In the genomic region with DNA sequence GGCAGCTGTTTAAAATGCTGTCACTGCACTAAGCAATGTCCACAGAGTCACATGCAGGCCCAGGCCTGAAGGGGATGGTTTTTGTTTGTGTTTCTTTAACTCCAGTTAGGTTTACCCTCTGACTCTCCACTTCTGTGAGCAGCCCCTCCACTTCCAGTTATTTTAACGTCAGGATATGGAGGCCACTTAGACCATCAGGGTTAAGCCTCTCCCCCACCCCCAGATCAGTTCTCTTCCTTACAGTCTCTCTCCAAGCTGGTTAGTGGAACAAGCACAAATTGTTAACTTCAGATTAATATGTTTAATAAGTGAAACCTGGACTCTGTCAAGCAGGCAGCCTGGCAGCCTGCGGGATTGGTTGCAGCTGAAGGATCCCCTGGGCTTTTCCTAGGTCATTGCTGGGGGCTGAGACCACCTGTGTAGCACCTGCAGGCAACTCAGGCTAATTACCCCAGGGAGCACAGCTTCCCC, we compare ENCODE assay signal across 15 mouse cellular contexts.
DNase-seq lines count a peak whose midpoint lies in the region; ATAC-seq and TF ChIP-seq lines count a peak whose summit lies in the region.
"Had no signal": no experiment of that assay in that cellular context is flagged by ENCODE, and none has a peak within 500 bp of the region (broad histone marks: within the 10 kb centered on the region; RNA-seq: fewer than 3 reads in every experiment).

No protein-coding gene starts in this region.

- 28% methylated on average over 2 of the region's 2 CpGs for WGBS in heart, embryonic 10.5 days
- 9% methylated on average over 2 of the region's 2 CpGs for WGBS in embryonic facial prominence, embryonic 12.5 days
- WGBS in limb, embryonic 13.5 days: 2% methylated on average over 2 of the region's 2 CpGs
- WGBS in thymus, adult 2 months: 90% methylated on average over 2 of the region's 2 CpGs

- no peak overlapping the region for H3K9ac ChIP-seq in embryonic facial prominence, embryonic 12.5 days
- H3K9ac ChIP-seq in limb, embryonic 13.5 days: no peak overlapping the region
- H3K9ac ChIP-seq: liver, postnatal 0 days had no signal

- H3K4me1 ChIP-seq in heart, embryonic 10.5 days: peaks cover 9% of the 10 kb centered on the region
- H3K4me1 ChIP-seq in embryonic facial prominence, embryonic 12.5 days: peaks cover 25% of the 10 kb centered on the region
- peaks cover 29% of the 10 kb centered on the region for H3K4me1 ChIP-seq in limb, embryonic 13.5 days
- H3K4me1 ChIP-seq in thymus, adult 2 months (replicated peaks; ENCODE audit: control insufficient read depth, insufficient read depth, low read length): no peaks in the 10 kb centered on the region

- no peak overlapping the region for H3K4me2 ChIP-seq in embryonic facial prominence, embryonic 12.5 days (replicated peaks)
- no peak overlapping the region for H3K4me2 ChIP-seq in limb, embryonic 13.5 days (replicated peaks)

- no peak for TF ChIP-seq CTCF in thymus, adult 2 months (IDR thresholded peaks at IDR 0.05; ENCODE audit: borderline replicate concordance, control insufficient read depth, extremely low read depth, insufficient read depth, low read length, poor library complexity)

- no peak for TF ChIP-seq POLR2A in thymus, adult 2 months (IDR thresholded peaks at IDR 0.05; ENCODE audit: control insufficient read depth, extremely low read depth, insufficient read depth, low read length, poor library complexity)

- H3K9me3 ChIP-seq in heart, embryonic 10.5 days: no peaks in the 10 kb centered on the region
- no peaks in the 10 kb centered on the region for H3K9me3 ChIP-seq in embryonic facial prominence, embryonic 12.5 days
- no peaks in the 10 kb centered on the region for H3K9me3 ChIP-seq in limb, embryonic 13.5 days

- ATAC-seq in embryonic facial prominence, embryonic 12.5 days (ENCODE audit: insufficient number of reproducible peaks, insufficient read depth, low FRiP score, low TSS enrichment): no peak
- peak; percentile 70 for ATAC-seq in limb, embryonic 13.5 days (ENCODE audit: low FRiP score, low read depth)
- ATAC-seq: intestine, embryonic 16.5 days; liver, postnatal 0 days had no signal

- H3K27ac ChIP-seq in heart, embryonic 10.5 days: peak overlapping the region; percentile 17; the same call in 1 of the 2 replicates
- peak overlapping the region; percentile 32; the same call in 1 of the 2 replicates for H3K27ac ChIP-seq in embryonic facial prominence, embryonic 12.5 days
- H3K27ac ChIP-seq in limb, embryonic 13.5 days: peak overlapping the region; percentile 52
- H3K27ac ChIP-seq in thymus, adult 2 months (ENCODE audit: control insufficient read depth, insufficient read depth, low read length): no peak overlapping the region
- H3K27ac ChIP-seq: macrophage had no signal

- H3K27me3 ChIP-seq in heart, embryonic 10.5 days (ENCODE audit: insufficient read depth, poor library complexity, severe bottlenecking): no peaks in the 10 kb centered on the region
- no peaks in the 10 kb centered on the region for H3K27me3 ChIP-seq in embryonic facial prominence, embryonic 12.5 days
- peaks cover 6% of the 10 kb centered on the region; the same call in 1 of the 2 replicates for H3K27me3 ChIP-seq in limb, embryonic 13.5 days
- no peaks in the 10 kb centered on the region for H3K27me3 ChIP-seq in thymus, adult 2 months (ENCODE audit: control insufficient read depth, insufficient read depth, low read length)

- no peak overlapping the region for H3K4me3 ChIP-seq in heart, embryonic 10.5 days
- no peak overlapping the region for H3K4me3 ChIP-seq in embryonic facial prominence, embryonic 12.5 days
- no peak overlapping the region for H3K4me3 ChIP-seq in limb, embryonic 13.5 days
- H3K4me3 ChIP-seq in thymus, adult 2 months (ENCODE audit: control insufficient read depth, insufficient read depth, low read length): no peak overlapping the region

- no peak for DNase-seq in heart, embryonic 10.5 days (ENCODE audit: low spot score)
- no peak for DNase-seq in heart, postnatal 4 days
- DNase-seq in kidney, adult 9 months: peak; percentile 67
- DNase-seq in thymus, adult 2 months: no peak
- no peak for DNase-seq in cerebellum, adult 18-20 months
- no peak for DNase-seq in lung, postnatal 4 days
- DNase-seq: B cell, adult 2 months; cerebellum, postnatal 25 days; liver, postnatal 0 days; midbrain, embryonic 14.5 days; right cerebral cortex, postnatal 25 days had no signal

- no peaks in the 10 kb centered on the region for H3K36me3 ChIP-seq in heart, embryonic 10.5 days
- H3K36me3 ChIP-seq in embryonic facial prominence, embryonic 12.5 days: no peaks in the 10 kb centered on the region
- no peaks in the 10 kb centered on the region for H3K36me3 ChIP-seq in limb, embryonic 13.5 days
- H3K36me3 ChIP-seq in thymus, adult 2 months (ENCODE audit: control insufficient read depth, insufficient read depth, low read length): no peaks in the 10 kb centered on the region
